34 mouse cellular contexts compared by ENCODE assay signal in genomic region chr7:120180547-120180946, GRCm38 (mm10). TPM values are rescaled to one million over a fixed set of nuclear protein-coding genes. Genes with fewer than 3 reads are reported as not detected.
DNase-seq lines count a peak whose midpoint lies in the region; ATAC-seq and TF ChIP-seq lines count a peak whose summit lies in the region.
"Had no signal": no experiment of that assay in that cellular context is flagged by ENCODE, and none has a peak within 500 bp of the region (broad histone marks: within the 10 kb centered on the region; RNA-seq: fewer than 3 reads in every experiment).

No protein-coding gene starts in this region.

- DNase-seq in frontal cortex, postnatal 14 days (ENCODE audit: low spot score in 2 of 2), result no peak
- no peak for DNase-seq in liver, postnatal 0 days
- peak; percentile 56 for DNase-seq in brain, adult 2 months (ENCODE audit: low read depth, low spot score)
- no peak for DNase-seq in stomach, postnatal 0 days (ENCODE audit: low spot score)
- DNase-seq in right cerebral cortex, postnatal 14 days, result no peak
- DNase-seq: adrenal gland, adult 8-10 months; cerebellum, adult 11 months; cerebellum, adult 9-10 months; cerebellum, postnatal 36 days; embryo, embryonic 11 days; gastrocnemius, postnatal 10 days; heart, postnatal 14 days; kidney, adult 11 months; kidney, postnatal 36 days; layer of hippocampus, postnatal 36 days; left cerebral cortex, postnatal 4 days; midbrain, embryonic 14.5 days; thymus, adult 2 months; thymus, postnatal 4 days had no signal

- no peaks in the 10 kb centered on the region for H3K27me3 ChIP-seq in liver, postnatal 0 days (ENCODE audit: insufficient read depth, low read length)
- H3K27me3 ChIP-seq in liver, embryonic 12.5 days (replicated peaks), result no peaks in the 10 kb centered on the region
- no peaks in the 10 kb centered on the region for H3K27me3 ChIP-seq in stomach, postnatal 0 days (ENCODE audit: control insufficient read depth, insufficient read depth, low read length)
- H3K27me3 ChIP-seq: embryonic facial prominence, embryonic 12.5 days; liver, embryonic 15.5 days; lung, embryonic 15.5 days had no signal

- H3K4me3 ChIP-seq in liver, postnatal 0 days (ENCODE audit: low read depth, low read length), result no peak overlapping the region
- H3K4me3 ChIP-seq in liver, embryonic 12.5 days, result no peak overlapping the region
- H3K4me3 ChIP-seq in stomach, postnatal 0 days (ENCODE audit: low read depth, low read length), result no peak overlapping the region
- H3K4me3 ChIP-seq: embryonic facial prominence, embryonic 12.5 days; forebrain, embryonic 10.5 days; forebrain, embryonic 15.5 days; liver, embryonic 15.5 days; lung, embryonic 15.5 days had no signal

- ATAC-seq in frontal cortex, adult (ENCODE audit: low TSS enrichment), result peak; percentile 44; the same call in 1 of the 2 replicates
- ATAC-seq in liver, postnatal 0 days, result peak; percentile 74
- no peak for ATAC-seq in liver, embryonic 12.5 days
- peak; percentile 87 for ATAC-seq in stomach, postnatal 0 days (ENCODE audit: low FRiP score, low TSS enrichment)
- ATAC-seq: CD4-positive, CD25-positive, alpha-beta regulatory T cell, adult 4 months; forebrain, embryonic 15.5 days; hindbrain, embryonic 16.5 days had no signal

- H3K9me3 ChIP-seq in liver, postnatal 0 days (ENCODE audit: low read length), result no peaks in the 10 kb centered on the region
- no peaks in the 10 kb centered on the region for H3K9me3 ChIP-seq in liver, embryonic 12.5 days (replicated peaks)
- no peaks in the 10 kb centered on the region for H3K9me3 ChIP-seq in stomach, postnatal 0 days (ENCODE audit: control insufficient read depth, low read length)
- H3K9me3 ChIP-seq: embryonic facial prominence, embryonic 12.5 days; forebrain, embryonic 10.5 days; forebrain, embryonic 15.5 days; liver, embryonic 15.5 days; lung, embryonic 15.5 days had no signal

- H3K36me3 ChIP-seq in liver, postnatal 0 days (replicated peaks; ENCODE audit: insufficient read depth, low read length), result peaks cover 10% of the 10 kb centered on the region; the same call in 1 of the 2 replicates
- no peaks in the 10 kb centered on the region for H3K36me3 ChIP-seq in liver, embryonic 12.5 days
- H3K36me3 ChIP-seq in stomach, postnatal 0 days (ENCODE audit: control insufficient read depth, insufficient read depth, low read length), result no peaks in the 10 kb centered on the region
- H3K36me3 ChIP-seq: embryonic facial prominence, embryonic 12.5 days; forebrain, embryonic 10.5 days; forebrain, embryonic 15.5 days; liver, embryonic 15.5 days; lung, embryonic 15.5 days had no signal

- H3K9ac ChIP-seq in liver, postnatal 0 days (replicated peaks), result no peak overlapping the region
- H3K9ac ChIP-seq in liver, embryonic 12.5 days, result no peak overlapping the region
- H3K9ac ChIP-seq in stomach, postnatal 0 days (ENCODE audit: low read length), result no peak overlapping the region
- H3K9ac ChIP-seq: embryonic facial prominence, embryonic 12.5 days; forebrain, embryonic 15.5 days; liver, embryonic 15.5 days; lung, embryonic 15.5 days had no signal

- H3K4me1 ChIP-seq in liver, postnatal 0 days (ENCODE audit: insufficient read depth), result no peaks in the 10 kb centered on the region
- no peaks in the 10 kb centered on the region for H3K4me1 ChIP-seq in liver, embryonic 12.5 days
- H3K4me1 ChIP-seq in stomach, postnatal 0 days (replicated peaks; ENCODE audit: control insufficient read depth, insufficient read depth), result no peaks in the 10 kb centered on the region
- H3K4me1 ChIP-seq: embryonic facial prominence, embryonic 12.5 days; forebrain, embryonic 10.5 days had no signal

- no peak overlapping the region for H3K27ac ChIP-seq in liver, postnatal 0 days (ENCODE audit: low read depth)
- no peak overlapping the region for H3K27ac ChIP-seq in liver, embryonic 12.5 days
- H3K27ac ChIP-seq in stomach, postnatal 0 days (replicated peaks), result no peak overlapping the region
- H3K27ac ChIP-seq: embryonic facial prominence, embryonic 12.5 days; forebrain, embryonic 10.5 days; forebrain, embryonic 15.5 days; liver, embryonic 15.5 days; lung, embryonic 15.5 days had no signal

- 65% methylated on average over 5 of the region's 5 CpGs for WGBS in liver, postnatal 0 days (ENCODE audit: insufficient replicate concordance)
- WGBS in liver, embryonic 12.5 days (ENCODE audit: insufficient replicate concordance), result 59% methylated on average over 5 of the region's 5 CpGs
- WGBS in stomach, postnatal 0 days, result 67% methylated on average over 5 of the region's 5 CpGs

- no peak overlapping the region for H3K4me2 ChIP-seq in liver, postnatal 0 days (ENCODE audit: low read depth, low read length)
- H3K4me2 ChIP-seq in liver, embryonic 12.5 days, result no peak overlapping the region
- H3K4me2 ChIP-seq in stomach, postnatal 0 days (replicated peaks; ENCODE audit: low read depth), result no peak overlapping the region
- H3K4me2 ChIP-seq: embryonic facial prominence, embryonic 12.5 days; forebrain, embryonic 15.5 days; liver, embryonic 15.5 days; lung, embryonic 15.5 days had no signal

- TF ChIP-seq EP300 in liver, postnatal 0 days (IDR thresholded peaks at IDR 0.05; ENCODE audit: low read depth), result peak; percentile 43; the same call in 1 of the 2 replicates
- TF ChIP-seq EP300 in stomach, postnatal 0 days (optimal IDR thresholded peaks at IDR 0.05), result no peak

- no peak for TF ChIP-seq CTCF in liver, postnatal 0 days (IDR thresholded peaks at IDR 0.05; ENCODE audit: low read depth)
- no peak for TF ChIP-seq CTCF in stomach, postnatal 0 days (IDR thresholded peaks at IDR 0.05; ENCODE audit: low read depth)

RNA-seq across cellular contexts. Expression of gene Anks4b, which starts 6.9 kb away (rescaled TPM):
- polyA plus RNA-seq in liver, postnatal 0 days (2015; fragmentation: Nextera tagmentation; extraction: Ambion mirVana), result 2.4 and 3.0 TPM in 2 replicates
- 1.2 and 1.3 TPM in 2 replicates for polyA plus RNA-seq in liver, embryonic 12.5 days (2016; fragmentation: Nextera tagmentation; extraction: Ambion mirVana)
- 1.1 and 1.2 TPM in 2 replicates for polyA plus RNA-seq in stomach, postnatal 0 days (2015; fragmentation: Nextera tagmentation; extraction: Ambion mirVana)
- polyA plus RNA-seq: CD4-positive, CD25-positive, alpha-beta regulatory T cell, adult 4 months; heart, embryonic 14.5 days; hindbrain, embryonic 16.5 days; lung, embryonic 15.5 days; midbrain, embryonic 14.5 days; neural tube, embryonic 14.5 days; spleen, adult 2 months had no signal

RNA-seq across cellular contexts. Expression of gene Crym, which starts 21.4 kb away (rescaled TPM):
- 0.27 and 0.29 TPM in 2 replicates for polyA plus RNA-seq in liver, postnatal 0 days (2015; fragmentation: Nextera tagmentation; extraction: Ambion mirVana)
- 0.23 and 0.43 TPM in 2 replicates for polyA plus RNA-seq in liver, embryonic 12.5 days (2016; fragmentation: Nextera tagmentation; extraction: Ambion mirVana)
- polyA plus RNA-seq in stomach, postnatal 0 days (2015; fragmentation: Nextera tagmentation; extraction: Ambion mirVana), result 4.6 and 5.0 TPM in 2 replicates
- polyA plus RNA-seq: CD4-positive, CD25-positive, alpha-beta regulatory T cell, adult 4 months had no signal

RNA-seq across cellular contexts. Expression of gene Abca14, which starts 23.2 kb away (rescaled TPM):
- 0.20 TPM in 2 replicates for polyA plus RNA-seq in liver, postnatal 0 days (2015; fragmentation: Nextera tagmentation; extraction: Ambion mirVana)
- 0.43 TPM in 1 of 2 replicates, not detected in the other for polyA plus RNA-seq in liver, embryonic 12.5 days (2016; fragmentation: Nextera tagmentation; extraction: Ambion mirVana)
- polyA plus RNA-seq in stomach, postnatal 0 days (2015; fragmentation: Nextera tagmentation; extraction: Ambion mirVana), result 0.07 TPM in 1 of 2 replicates, not detected in the other
- polyA plus RNA-seq: CD4-positive, CD25-positive, alpha-beta regulatory T cell, adult 4 months; embryonic facial prominence, embryonic 12.5 days; forebrain, embryonic 10.5 days; gonadal fat pad, adult 2 months; heart, embryonic 14.5 days; hindbrain, embryonic 11.5 days; hindbrain, embryonic 16.5 days; kidney, embryonic 14.5 days; liver, embryonic 15.5 days; lung, embryonic 15.5 days; midbrain, embryonic 14.5 days; neural tube, embryonic 14.5 days; spleen, adult 2 months; thymus, adult 2 months had no signal

RNA-seq across cellular contexts. Expression of gene Zp2, which starts 35.5 kb away (rescaled TPM):
- polyA plus RNA-seq in liver, postnatal 0 days (2015; fragmentation: Nextera tagmentation; extraction: Ambion mirVana), result not detected in 2 replicates
- polyA plus RNA-seq in liver, embryonic 12.5 days (2016; fragmentation: Nextera tagmentation; extraction: Ambion mirVana), result not detected in 2 replicates
- polyA plus RNA-seq in stomach, postnatal 0 days (2015; fragmentation: Nextera tagmentation; extraction: Ambion mirVana), result not detected in 2 replicates
- polyA plus RNA-seq: CD4-positive, CD25-positive, alpha-beta regulatory T cell, adult 4 months; embryonic facial prominence, embryonic 12.5 days; forebrain, embryonic 10.5 days; forebrain, embryonic 15.5 days; gonadal fat pad, adult 2 months; heart, embryonic 14.5 days; hindbrain, embryonic 11.5 days; hindbrain, embryonic 16.5 days; kidney, embryonic 14.5 days; liver, embryonic 15.5 days; lung, embryonic 15.5 days; midbrain, embryonic 14.5 days; neural tube, embryonic 14.5 days; spleen, adult 2 months had no signal
